Mouse (Mus musculus): ENCODE data around the gene Fxyd3.

- TF ChIP-seq CTCF (IDR thresholded peaks at IDR 0.05; ENCODE audit: control insufficient read depth, insufficient read depth, insufficient replicate concordance, low read depth, low read length): no peak
- no peak for TF ChIP-seq POLR2A (IDR thresholded peaks at IDR 0.05; ENCODE audit: control insufficient read depth, low read depth, low read length)
Observed at GRCm38 (mm10) chr7:31039011-31039410, 37.5 kb downstream of the Fxyd3 start.

Measured in testis, adult 2 months (tissue).